Mouse (Mus musculus) midbrain, embryonic 16.5 days (tissue): Measurements from ENCODE around the gene Svs2. TPM values are rescaled to one million over a fixed set of nuclear protein-coding genes. Genes with fewer than 3 reads are reported as not detected.
"Not testable (repeated sequence)": the region's sequence is repeated elsewhere in the genome, so short reads cannot be mapped to it uniquely, and the experiment has no call there.

Experiments used
- ATAC-seq: fragments of 200-750 bp; cut with Nextera tagmentation; 2 replicates; pipeline ENCODE4 v1.8.0; 2017; ENCODE audit warnings: moderate TSS enrichment
- H3K27ac ChIP-seq: fragments of 300-500 bp; sonication (generic); 2 replicates; pipeline ENCODE4 v1.5.1; 2014; ENCODE audit warnings: mild to moderate bottlenecking, low read length, mixed read lengths
- H3K27me3 ChIP-seq: fragments of 300-500 bp; sonication (generic); 2 replicates; pipeline ENCODE4 v1.6.1; 2014; ENCODE audit warnings: low read depth, low read length, mixed read lengths; ENCODE audit not compliant: control insufficient read depth, insufficient read depth
- H3K36me3 ChIP-seq: fragments of 300-500 bp; sonication (generic); 2 replicates; pipeline ENCODE4 v1.6.1; 2014; ENCODE audit warnings: mild to moderate bottlenecking, low read length, moderate library complexity, mixed read lengths; ENCODE audit not compliant: control insufficient read depth, insufficient read depth
- H3K4me1 ChIP-seq: fragments of 300-500 bp; sonication (generic); 2 replicates; pipeline ENCODE4 v1.6.1; 2014; ENCODE audit warnings: mild to moderate bottlenecking, low read length, mixed read lengths; ENCODE audit not compliant: control insufficient read depth, insufficient read depth
- H3K4me2 ChIP-seq: fragments of 300-500 bp; sonication (generic); 2 replicates; pipeline ENCODE4 v1.6.1; 2014; ENCODE audit warnings: mild to moderate bottlenecking, low read length, mixed read lengths
- H3K4me3 ChIP-seq: fragments of 300-500 bp; sonication (generic); 2 replicates; pipeline ENCODE4 v1.5.1; 2014; ENCODE audit warnings: low read depth, mild to moderate bottlenecking, low read length, moderate library complexity, mixed read lengths
- H3K9ac ChIP-seq: fragments of 300-500 bp; sonication (generic); 2 replicates; pipeline ENCODE4 v1.6.1; 2014; ENCODE audit warnings: low read depth, low read length, mixed read lengths
- H3K9me3 ChIP-seq: fragments of 300-500 bp; sonication (generic); replicated peaks from 2 replicates; pipeline ENCODE4 v1.6.1; 2014; ENCODE audit warnings: mild to moderate bottlenecking, low read length, mixed read lengths; ENCODE audit not compliant: control insufficient read depth, poor library complexity, severe bottlenecking
- WGBS: fragments of 180-500 bp; shearing (Covaris S2); extraction: QIAGEN DNeasy Blood & Tissue Kit; methylation state at CpG from one replicate; pipeline ENCODE4 v1.1.7; 2014; 5-methylcytosine and 5-hydroxymethylcytosine counted together
- polyA plus RNA-seq: library from polyadenylated mRNA; unstranded; fragments of >200 nt; fragmentation: Nextera tagmentation; extraction: Ambion mirVana; gene quantifications from 2 replicates; pipeline ENCODE4 v1.2.1, GENCODE M21; 2015

The Svs2 gene
- polyA plus RNA-seq, 1 experiment from 2014 or later: not detected

GRCm38 (mm10) chr2:164206676-164207075, 31.6 kb downstream of the Svs2 start:
- no peaks in the 10 kb centered on the region for H3K4me1 ChIP-seq
- no peaks in the 10 kb centered on the region for H3K36me3 ChIP-seq
- H3K4me3 ChIP-seq: no peak overlapping the region
- no peaks in the 10 kb centered on the region for H3K27me3 ChIP-seq
- ATAC-seq: no peak
- 87% methylated on average over 4 of the region's 4 CpGs for WGBS
- no peak overlapping the region for H3K27ac ChIP-seq
- no peaks in the 10 kb centered on the region for H3K9me3 ChIP-seq
- H3K9ac ChIP-seq: no peak overlapping the region
- no peak overlapping the region for H3K4me2 ChIP-seq

DNA sequence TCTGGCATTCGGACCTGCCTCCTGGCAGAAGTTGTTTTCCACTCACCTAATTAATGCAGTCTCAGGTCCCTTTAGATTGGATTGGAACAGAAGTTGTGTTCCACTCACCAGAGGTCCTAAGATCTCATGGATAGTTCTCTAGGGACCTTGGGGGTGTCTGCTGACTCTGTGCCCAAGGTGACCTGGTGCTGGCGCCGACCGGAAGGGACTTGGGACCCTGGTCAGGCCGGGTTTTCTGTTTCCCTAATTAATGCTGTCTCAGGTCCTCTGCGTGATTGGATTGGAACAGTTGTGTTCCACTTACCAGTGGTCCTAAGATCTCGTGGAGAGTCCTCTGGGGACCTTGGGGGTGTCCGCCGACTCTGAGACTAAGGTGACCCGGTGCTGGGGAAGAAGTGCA, 32.3 kb downstream of the Svs2 start:
- not testable (repeated sequence) for H3K4me2 ChIP-seq, H3K4me1 ChIP-seq, H3K9ac ChIP-seq, ATAC-seq, H3K9me3 ChIP-seq, H3K36me3 ChIP-seq, H3K27me3 ChIP-seq, H3K4me3 ChIP-seq, H3K27ac ChIP-seq
- WGBS: 92% methylated on average over 10 of the region's 10 CpGs

- Histone ChIP-seq H3K27me3 (no peaks in the 10 kb centered on the region), H3K27ac (no peak within 1 kb of the TSS), H3K4me3 (no peak within 1 kb of the TSS), H3K4me2 (no peak within 1 kb of the TSS), H3K9me3 (no peaks in the 10 kb centered on the region), H3K9ac (no peak within 1 kb of the TSS), H3K36me3 (no peaks in the 10 kb centered on the region), H3K4me1 (no peaks in the 10 kb centered on the region)
- ATAC-seq: no peak
- 73% methylated on average over 20 of the region's 20 CpGs for WGBS
These were observed 38.5 kb downstream of the Svs2 start, which contains the start of gene Wfdc15a for GRCm38 (mm10) chr2:164199626-164200327. Gene Wfdc15a (minus strand): TSS chr2:164200130.

DNA sequence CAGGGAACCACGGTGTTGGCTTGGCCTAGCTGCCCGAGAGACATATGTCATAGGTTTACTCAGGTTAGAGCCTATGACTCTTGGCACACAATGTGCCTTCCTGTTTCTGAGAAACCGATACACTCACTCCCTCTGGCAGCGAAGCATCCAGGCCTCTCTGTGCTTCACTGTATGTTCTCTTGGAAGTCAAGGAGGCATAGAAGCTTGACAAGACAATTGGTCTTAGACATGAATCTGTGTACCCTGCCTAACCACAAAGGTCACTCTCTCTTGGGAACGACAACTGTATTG, 41.6 kb downstream of the Svs2 start:
- no peaks in the 10 kb centered on the region for H3K4me1 ChIP-seq
- H3K27ac ChIP-seq: no peak overlapping the region
- H3K27me3 ChIP-seq: no peaks in the 10 kb centered on the region
- H3K9ac ChIP-seq: no peak overlapping the region
- ATAC-seq: no peak
- no peak overlapping the region for H3K4me2 ChIP-seq
- H3K9me3 ChIP-seq: no peaks in the 10 kb centered on the region; the same call in 1 of the 2 replicates
- WGBS: 88% methylated on average over 5 of the region's 5 CpGs
- no peak overlapping the region for H3K4me3 ChIP-seq
- no peaks in the 10 kb centered on the region for H3K36me3 ChIP-seq

GRCm38 (mm10) chr2:164195971-164196699, 42.1 kb downstream of the Svs2 start:
- Histone ChIP-seq H3K27me3 (no peaks in the 10 kb centered on the region), H3K27ac (no peak overlapping the region), H3K4me2 (no peak overlapping the region), H3K9ac (no peak overlapping the region), H3K4me1 (no peaks in the 10 kb centered on the region), H3K9me3 (no peaks in the 10 kb centered on the region; the same call in 1 of the 2 replicates), H3K4me3 (no peak overlapping the region), H3K36me3 (no peaks in the 10 kb centered on the region)
- 90% methylated on average over 5 of the region's 5 CpGs for WGBS
- ATAC-seq: no peak

DNA sequence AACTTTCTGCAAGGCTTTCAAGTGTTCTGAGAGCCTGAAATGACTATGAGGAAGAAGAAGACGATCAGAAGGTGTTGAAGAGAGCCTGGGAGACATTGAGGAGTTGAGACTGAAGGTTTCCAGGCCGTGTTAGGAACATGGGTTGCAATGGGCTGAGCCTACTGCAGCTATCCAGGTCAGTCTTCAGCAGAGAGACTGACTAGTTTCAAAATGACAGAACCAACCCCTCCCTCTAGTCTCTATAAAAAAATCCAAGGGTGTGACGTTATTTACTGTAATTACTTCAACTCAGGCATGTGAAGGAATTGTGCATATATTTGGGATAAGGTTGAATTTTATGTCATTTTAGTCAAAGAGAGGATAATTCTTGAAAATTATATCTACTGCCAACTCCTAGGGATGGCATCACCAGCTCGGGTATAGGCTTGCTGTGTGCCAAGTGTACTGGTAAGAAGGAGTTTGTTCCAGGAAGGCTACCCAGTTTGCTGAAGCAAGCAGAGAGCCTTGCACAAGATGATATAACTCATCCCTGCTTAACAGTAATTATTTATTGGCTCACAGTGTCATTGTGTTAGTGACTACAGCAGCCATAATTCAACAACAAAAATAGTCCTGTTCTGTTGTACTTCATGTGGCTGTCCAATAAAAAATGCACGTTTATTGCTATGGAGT, 43.2 kb downstream of the Svs2 start:
- H3K9ac ChIP-seq: no peak overlapping the region
- no peaks in the 10 kb centered on the region for H3K27me3 ChIP-seq
- no peak for ATAC-seq
- H3K4me3 ChIP-seq: no peak overlapping the region
- H3K27ac ChIP-seq: no peak overlapping the region
- H3K9me3 ChIP-seq: no peaks in the 10 kb centered on the region; the same call in 1 of the 2 replicates
- H3K36me3 ChIP-seq: no peaks in the 10 kb centered on the region
- H3K4me2 ChIP-seq: no peak overlapping the region
- WGBS: 78% methylated on average over 5 of the region's 5 CpGs
- no peaks in the 10 kb centered on the region for H3K4me1 ChIP-seq

DNA sequence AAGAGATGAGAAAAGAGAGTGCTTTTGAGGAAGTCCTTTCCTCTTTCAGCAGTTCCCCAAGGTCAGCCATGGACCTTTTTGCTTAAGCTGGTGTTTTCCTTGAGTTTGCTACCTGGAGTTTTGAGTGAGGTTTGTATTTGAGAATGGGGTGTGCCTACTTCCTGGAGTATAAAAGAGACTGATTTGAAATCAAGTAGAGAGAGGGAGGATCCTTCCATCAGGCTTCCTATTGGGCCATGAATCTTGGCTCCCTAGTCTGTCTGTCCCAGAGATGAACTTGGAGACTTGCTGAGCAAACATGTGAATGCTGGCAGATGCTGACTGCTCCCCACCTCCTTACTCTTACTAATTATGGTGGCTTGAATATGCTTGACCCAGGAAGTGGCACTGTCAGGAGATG, 46.0 kb downstream of the Svs2 start:
- Histone ChIP-seq H3K9me3 (no peaks in the 10 kb centered on the region; the same call in 1 of the 2 replicates), H3K4me2 (no peak overlapping the region), H3K36me3 (no peaks in the 10 kb centered on the region), H3K9ac (no peak overlapping the region), H3K4me3 (no peak overlapping the region), H3K4me1 (no peaks in the 10 kb centered on the region), H3K27ac (no peak overlapping the region), H3K27me3 (no peaks in the 10 kb centered on the region)
- ATAC-seq: no peak

- H3K4me3 ChIP-seq: no peak within 1 kb of the TSS
- no peak within 1 kb of the TSS for H3K27ac ChIP-seq
- no peaks in the 10 kb centered on the region for H3K4me1 ChIP-seq
- no peaks in the 10 kb centered on the region for H3K27me3 ChIP-seq
- H3K4me2 ChIP-seq: no peak within 1 kb of the TSS
- no peaks in the 10 kb centered on the region for H3K36me3 ChIP-seq
- WGBS: 85% methylated on average over 6 of the region's 6 CpGs
- no peak for ATAC-seq
- H3K9me3 ChIP-seq: no peaks in the 10 kb centered on the region; the same call in 1 of the 2 replicates
- no peak within 1 kb of the TSS for H3K9ac ChIP-seq
These were observed 47.7 kb downstream of the Svs2 start, which contains the start of gene Wfdc12 for GRCm38 (mm10) chr2:164190576-164190975. Gene Wfdc12 (minus strand): TSS chr2:164190608.

GRCm38 (mm10) chr2:164188722-164189121, 49.5 kb downstream of the Svs2 start:
- Histone ChIP-seq H3K9me3 (no peaks in the 10 kb centered on the region; the same call in 1 of the 2 replicates), H3K27ac (no peak overlapping the region), H3K4me3 (no peak overlapping the region), H3K4me2 (no peak overlapping the region), H3K4me1 (no peaks in the 10 kb centered on the region), H3K36me3 (no peaks in the 10 kb centered on the region), H3K27me3 (no peaks in the 10 kb centered on the region), H3K9ac (no peak overlapping the region)
- ATAC-seq: no peak
- 27% methylated on average over 5 of the region's 5 CpGs for WGBS
